Mouse (Mus musculus) lung, postnatal 0 days (tissue): Measurements from ENCODE around the gene Cnih3. TPM values are rescaled to one million over a fixed set of nuclear protein-coding genes. Genes with fewer than 3 reads are reported as not detected.

Experiments used
- ATAC-seq: fragments of 200-750 bp; cut with Nextera tagmentation; 2 replicates; pipeline ENCODE4 v1.8.0; 2017; ENCODE audit warnings: moderate library complexity
- DNase-seq: peaks from one replicate; pipeline ENCODE4 v3.0.0-alpha.2; 2016; ENCODE audit warnings: low spot score
- H3K27ac ChIP-seq: fragments of 300-500 bp; sonication (generic); 2 replicates; pipeline ENCODE4 v1.5.1; 2014; ENCODE audit warnings: antibody characterized with exemption, mild to moderate bottlenecking, low read length, mixed read lengths
- H3K27me3 ChIP-seq: fragments of 300-500 bp; sonication (generic); replicated peaks from 2 replicates; pipeline ENCODE4 v1.6.1; 2014; ENCODE audit warnings: low read length, mixed read lengths; ENCODE audit not compliant: insufficient read depth
- H3K36me3 ChIP-seq: fragments of 300-500 bp; sonication (generic); 2 replicates; pipeline ENCODE4 v1.6.1; 2014; ENCODE audit warnings: low read length, mixed read lengths; ENCODE audit not compliant: insufficient read depth
- H3K4me1 ChIP-seq: fragments of 300-500 bp; sonication (generic); 2 replicates; pipeline ENCODE4 v1.6.1; 2014; ENCODE audit warnings: antibody characterized with exemption, low read depth, low read length, mixed read lengths; ENCODE audit not compliant: insufficient read depth
- H3K4me2 ChIP-seq: fragments of 300-500 bp; sonication (generic); replicated peaks from 2 replicates; pipeline ENCODE4 v1.6.1; 2014; ENCODE audit warnings: low read depth, mild to moderate bottlenecking, low read length, moderate library complexity, mixed read lengths
- H3K4me3 ChIP-seq: fragments of 300-500 bp; sonication (generic); 2 replicates; pipeline ENCODE4 v1.5.1; 2014; ENCODE audit warnings: low read depth, low read length
- H3K9ac ChIP-seq: fragments of 300-500 bp; sonication (generic); replicated peaks from 2 replicates; pipeline ENCODE4 v1.6.1; 2014; ENCODE audit warnings: low read depth, mild to moderate bottlenecking
- H3K9me3 ChIP-seq: fragments of 300-500 bp; sonication (generic); 2 replicates; pipeline ENCODE4 v1.6.1; 2016; ENCODE audit warnings: low read length, mixed read lengths
- CTCF ChIP-seq: IDR thresholded peaks from 2 replicates; pipeline ENCODE4 v1.5.1; 2016; ENCODE audit warnings: antibody characterized with exemption, mild to moderate bottlenecking
- EP300 ChIP-seq: IDR thresholded peaks from 2 replicates; pipeline ENCODE4 v1.6.1; 2016; ENCODE audit warnings: antibody characterized with exemption, mild to moderate bottlenecking, control low read depth
- WGBS: fragments of 180-500 bp; shearing (Covaris S2); extraction: QIAGEN DNeasy Blood & Tissue Kit; methylation state at CpG from one replicate; pipeline ENCODE4 v1.1.7; 2014; 5-methylcytosine and 5-hydroxymethylcytosine counted together
- polyA plus RNA-seq: library from polyadenylated mRNA; unstranded; fragments of >200 nt; fragmentation: Nextera tagmentation; extraction: Ambion mirVana; gene quantifications from 2 replicates; pipeline ENCODE4 v1.2.1, GENCODE M21; 2015

The Cnih3 gene
- polyA plus RNA-seq, 1 experiment from 2014 or later: 0.30 TPM

DNA sequence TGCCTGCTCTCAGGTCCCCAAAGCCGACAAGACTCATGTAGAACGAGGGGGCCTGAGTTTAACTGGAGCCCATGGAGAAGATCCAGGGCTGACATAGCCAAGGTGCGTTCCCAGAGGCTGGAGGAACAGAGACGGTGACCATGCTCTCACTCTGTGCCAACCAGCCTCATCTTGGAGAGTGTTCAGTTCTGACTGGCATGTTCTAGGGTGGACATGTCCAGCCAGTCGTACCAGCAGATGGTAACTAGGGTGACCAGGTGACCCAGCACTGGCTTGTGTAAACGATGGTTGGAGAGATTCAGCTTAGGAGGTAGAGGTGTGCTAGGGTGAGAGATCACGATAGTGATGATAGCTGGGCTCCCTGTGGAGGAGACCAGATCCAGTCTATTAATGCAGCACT, 50.6 kb downstream of the Cnih3 start:
- 70% methylated on average over 7 of the region's 7 CpGs for WGBS
- no peaks in the 10 kb centered on the region for H3K27me3 ChIP-seq
- DNase-seq: no peak
- no peak overlapping the region for H3K4me3 ChIP-seq
- H3K4me1 ChIP-seq: no peaks in the 10 kb centered on the region
- no peak for ATAC-seq
- H3K4me2 ChIP-seq: no peak overlapping the region
- H3K36me3 ChIP-seq: no peaks in the 10 kb centered on the region
- no peak overlapping the region for H3K9ac ChIP-seq
- no peak overlapping the region for H3K27ac ChIP-seq
- H3K9me3 ChIP-seq: no peaks in the 10 kb centered on the region
- TF ChIP-seq CTCF: no peak
- no peak for TF ChIP-seq EP300

DNA sequence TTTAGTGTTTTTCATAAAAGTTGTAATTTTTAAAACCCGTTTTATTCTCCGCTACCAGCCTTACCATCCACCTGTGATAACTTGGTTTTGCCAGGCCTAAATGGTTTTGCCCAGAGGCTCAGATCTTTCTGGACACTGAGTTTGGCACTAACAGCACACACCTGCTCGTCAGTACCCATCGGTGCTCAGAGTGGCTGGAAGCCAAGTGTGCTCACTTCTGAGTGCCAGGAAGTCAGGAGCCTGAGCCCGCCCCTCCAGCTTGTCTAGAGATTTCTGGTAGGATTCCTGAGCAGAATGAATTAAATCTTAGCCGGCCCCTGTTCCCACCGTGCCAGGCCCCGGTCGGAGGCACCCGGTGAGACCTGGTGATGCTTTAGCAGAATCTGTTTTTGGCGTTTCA, 54.9 kb downstream of the Cnih3 start:
- Histone ChIP-seq H3K9ac (no peak overlapping the region), H3K27ac (no peak overlapping the region), H3K4me2 (no peak overlapping the region), H3K4me3 (no peak overlapping the region), H3K4me1 (no peaks in the 10 kb centered on the region), H3K9me3 (no peaks in the 10 kb centered on the region), H3K27me3 (0 out of 2 replicates have a peak, but pooled peaks cover 2% of the 10 kb centered on the region), H3K36me3 (no peaks in the 10 kb centered on the region)
- no peak for TF ChIP-seq EP300
- no peak for TF ChIP-seq CTCF
- DNase-seq (no peak), ATAC-seq (no peak)
- 69% methylated on average over 11 of the region's 11 CpGs for WGBS

- no peak overlapping the region for H3K9ac ChIP-seq
- no peak for ATAC-seq
- H3K36me3 ChIP-seq: no peaks in the 10 kb centered on the region
- TF ChIP-seq EP300: no peak
- TF ChIP-seq CTCF: no peak
- 63% methylated on average over 18 of the region's 18 CpGs for WGBS
- 0 out of 2 replicates have a peak, but pooled peaks cover 2% of the 10 kb centered on the region for H3K27me3 ChIP-seq
- H3K4me3 ChIP-seq: no peak overlapping the region
- no peak overlapping the region for H3K4me2 ChIP-seq
- DNase-seq: no peak
- no peaks in the 10 kb centered on the region for H3K9me3 ChIP-seq
- no peak overlapping the region for H3K27ac ChIP-seq
- H3K4me1 ChIP-seq: no peaks in the 10 kb centered on the region
Measured at GRCm38 (mm10) chr1:181408086-181408975, 55.9 kb downstream of the Cnih3 start.

GRCm38 (mm10) chr1:181409693-181410092, 57.3 kb downstream of the Cnih3 start:
- Histone ChIP-seq H3K27me3 (0 out of 2 replicates have a peak, but pooled peaks cover 2% of the 10 kb centered on the region), H3K36me3 (no peaks in the 10 kb centered on the region), H3K4me2 (no peak overlapping the region), H3K4me1 (no peaks in the 10 kb centered on the region), H3K4me3 (no peak overlapping the region), H3K27ac (no peak overlapping the region), H3K9ac (no peak overlapping the region), H3K9me3 (no peaks in the 10 kb centered on the region)
- WGBS: 70% methylated on average over 9 of the region's 9 CpGs
- ATAC-seq: no peak
- no peak for DNase-seq
- TF ChIP-seq EP300 (no peak), CTCF (no peak)

DNA sequence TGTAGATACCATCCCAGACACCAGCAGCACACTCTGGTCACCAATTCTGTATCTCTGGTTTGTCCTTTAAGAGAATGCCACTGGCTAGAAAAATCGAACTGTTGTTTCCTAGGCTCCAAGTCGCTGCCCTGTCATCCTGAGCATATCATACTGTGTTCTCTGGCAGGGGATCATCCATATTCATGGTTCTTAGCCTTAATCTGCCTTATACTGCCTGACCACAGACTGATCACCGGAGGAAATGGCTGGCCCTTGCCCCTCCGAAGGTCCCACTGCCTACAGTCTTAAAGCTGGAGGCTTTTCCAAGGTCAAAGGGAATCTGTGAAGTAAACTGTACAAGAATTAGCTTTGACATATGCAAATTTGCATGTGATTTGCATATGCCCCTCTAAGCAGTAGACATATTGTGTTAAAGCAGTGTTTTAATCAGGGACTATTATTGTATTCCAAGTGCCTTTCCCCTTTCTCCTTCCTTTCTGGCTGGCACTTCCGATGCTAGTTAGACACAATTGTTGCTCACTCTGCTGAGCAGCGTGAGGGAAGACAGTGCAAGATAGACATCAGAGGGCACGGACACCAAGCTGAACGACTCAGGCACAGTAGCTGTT, 58.3 kb downstream of the Cnih3 start:
- 74% methylated on average over 8 of the region's 8 CpGs for WGBS

DNA sequence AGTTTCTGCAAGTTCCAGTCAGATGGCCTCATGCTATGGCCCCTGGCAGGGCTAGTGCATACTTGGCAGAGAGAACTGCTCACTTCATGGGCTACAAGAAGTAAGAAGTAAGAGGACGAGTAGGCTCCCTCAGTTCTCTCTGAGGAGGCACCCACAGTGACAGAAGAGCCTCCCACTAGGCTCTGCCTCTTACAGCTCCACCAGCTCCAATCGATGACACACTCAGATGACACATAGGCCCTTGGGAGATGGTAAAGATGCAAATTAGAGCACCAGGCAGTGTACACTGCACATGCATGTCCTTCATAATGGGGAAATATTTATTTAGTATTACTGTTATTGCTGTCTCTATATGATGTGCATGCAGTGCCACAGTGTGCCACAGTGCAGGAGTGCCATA, 62.6 kb downstream of the Cnih3 start:
- no peak overlapping the region for H3K4me2 ChIP-seq
- no peak for TF ChIP-seq CTCF
- no peak for TF ChIP-seq EP300
- no peak overlapping the region for H3K4me3 ChIP-seq
- WGBS: 72% methylated on average over 2 of the region's 2 CpGs
- H3K27ac ChIP-seq: no peak overlapping the region
- H3K36me3 ChIP-seq: no peaks in the 10 kb centered on the region
- DNase-seq: no peak
- H3K9ac ChIP-seq: no peak overlapping the region
- H3K9me3 ChIP-seq: no peaks in the 10 kb centered on the region
- no peak for ATAC-seq
- H3K4me1 ChIP-seq: peaks cover 5% of the 10 kb centered on the region
- 0 out of 2 replicates have a peak, but pooled peaks cover 1% of the 10 kb centered on the region for H3K27me3 ChIP-seq

More for the DNA sequence above, 58.3 kb downstream of the Cnih3 start:
- ATAC-seq (no peak), DNase-seq (no peak)
- Histone ChIP-seq H3K4me1 (no peaks in the 10 kb centered on the region), H3K9me3 (no peaks in the 10 kb centered on the region), H3K27me3 (0 out of 2 replicates have a peak, but pooled peaks cover 2% of the 10 kb centered on the region), H3K4me3 (no peak overlapping the region), H3K9ac (no peak overlapping the region), H3K36me3 (no peaks in the 10 kb centered on the region), H3K27ac (no peak overlapping the region), H3K4me2 (no peak overlapping the region)
- no peak for TF ChIP-seq EP300
- no peak for TF ChIP-seq CTCF
